Mouse (Mus musculus) heart, adult 2 months (tissue): ENCODE measurements around the gene Aunip.
A peak's percentile ranks its signal among the peaks of the same experiment; 100 is the strongest.

Experiments used
- CTCF ChIP-seq: fragments of 200-600 bp; IDR thresholded peaks from 2 replicates; pipeline ENCODE4 v1.8.1; 2022; ENCODE audit warnings: antibody characterized with exemption, mild to moderate bottlenecking, moderate library complexity
- POLR2A ChIP-seq: fragments of 200-500 bp; IDR thresholded peaks from 2 replicates; pipeline ENCODE4 v1.6.1; 2011; ENCODE audit warnings: mild to moderate bottlenecking, low read depth, low read length, control low read depth; ENCODE audit not compliant: insufficient read depth

DNA sequence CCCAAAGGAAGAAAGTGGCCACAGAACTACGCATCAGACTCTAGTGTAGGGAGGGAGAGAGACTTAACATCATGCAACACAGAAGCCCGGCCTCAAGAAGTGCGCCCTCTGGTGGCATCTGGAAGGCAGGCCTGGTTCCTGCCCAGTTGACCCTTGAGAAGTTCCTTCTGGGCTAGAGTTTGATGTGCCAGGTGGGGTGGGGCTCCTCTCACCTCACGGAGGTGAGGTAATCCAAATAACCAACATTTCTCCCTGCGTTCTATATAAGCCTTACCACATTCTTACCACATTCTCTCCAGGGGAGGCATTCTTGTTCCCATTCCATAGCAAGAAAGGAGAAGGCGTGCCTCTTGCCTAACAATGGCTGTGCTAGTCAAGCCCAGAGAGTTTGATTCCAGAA lies 29.9 kb upstream of the Aunip start:
- TF ChIP-seq CTCF (peak; percentile 95), POLR2A (no peak)
